Mouse (Mus musculus): Measurements from ENCODE around the gene Pifo.

DNA sequence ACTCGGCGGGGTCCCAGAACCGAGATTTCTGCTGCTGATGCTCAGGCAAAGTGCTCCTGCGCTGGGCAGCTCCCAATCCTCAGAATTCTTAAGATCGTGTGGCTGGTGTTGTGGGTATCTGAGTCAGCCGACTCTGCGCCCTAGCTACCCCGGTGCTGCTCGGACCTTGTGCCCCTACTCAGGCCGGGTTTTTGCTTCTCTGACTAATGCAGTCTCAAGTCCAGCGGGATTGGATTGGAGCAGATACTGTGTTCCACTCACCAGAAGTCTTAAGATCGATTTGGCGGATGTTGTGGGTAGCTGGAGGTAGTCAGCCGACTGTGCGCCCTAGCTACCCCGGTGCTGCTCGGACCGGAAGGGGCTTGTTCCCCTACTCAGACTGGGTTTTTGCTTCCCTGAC is 37.5 kb upstream of the Pifo start:
- TF ChIP-seq CTCF (IDR thresholded peaks at IDR 0.05; ENCODE audit: extremely low read depth, insufficient read depth, low read length) (no peak), POLR2A (IDR thresholded peaks at IDR 0.05; ENCODE audit: extremely low read depth, insufficient read depth, low read length) (no peak)

All from cortical plate, adult 2 months (tissue).